Mouse (Mus musculus): Measurements from ENCODE around the gene Incenp. TPM values are rescaled to one million over a fixed set of nuclear protein-coding genes. Genes with fewer than 3 reads are reported as not detected.
"Not testable (repeated sequence)": the region's sequence is repeated elsewhere in the genome, so short reads cannot be mapped to it uniquely, and the experiment has no call there.

Gene Incenp
- polyA plus RNA-seq, 1 experiment from 2014 or later: 24.3 TPM

DNA sequence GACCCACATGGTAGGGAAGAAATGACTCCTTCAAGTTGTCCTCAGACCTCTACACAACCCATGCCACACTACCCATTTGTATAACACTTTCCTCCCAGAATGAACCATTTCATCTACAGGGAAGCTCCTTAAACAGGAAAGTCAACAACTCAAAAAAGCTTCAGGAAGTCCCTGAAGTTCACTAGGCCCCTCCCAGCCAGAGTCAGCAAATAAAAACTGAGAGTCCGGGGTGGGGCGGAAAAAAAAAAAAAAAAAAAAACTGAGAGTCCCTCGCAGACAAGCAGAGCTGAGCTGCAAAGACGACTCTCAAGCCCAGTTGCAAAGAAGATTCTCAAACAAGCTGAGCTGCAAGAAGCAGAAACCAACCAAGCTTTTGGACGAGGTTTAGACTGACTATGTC lies 3.3 kb downstream of the Incenp start:
- H3K4me2 ChIP-seq (replicated peaks; ENCODE audit: low read depth): no peak overlapping the region
- H3K27ac ChIP-seq (ENCODE audit: low read depth, low read length): no peak overlapping the region
- no peak for TF ChIP-seq CTCF (IDR thresholded peaks at IDR 0.05; ENCODE audit: low read depth)
- H3K4me3 ChIP-seq (ENCODE audit: low read depth, low read length): no peak overlapping the region
- H3K9ac ChIP-seq (ENCODE audit: low read depth, low read length): no peak overlapping the region
- no peak for ATAC-seq
- no peaks in the 10 kb centered on the region for H3K27me3 ChIP-seq (replicated peaks; ENCODE audit: control insufficient read depth, insufficient read depth, low read length)
- peaks cover 8% of the 10 kb centered on the region; the same call in 1 of the 2 replicates for H3K4me1 ChIP-seq (replicated peaks; ENCODE audit: control insufficient read depth, insufficient read depth, low read length)
- H3K9me3 ChIP-seq (ENCODE audit: control insufficient read depth): no peaks in the 10 kb centered on the region
- 33% methylated on average over 5 of the region's 5 CpGs for WGBS
- H3K36me3 ChIP-seq (ENCODE audit: control insufficient read depth, insufficient read depth): peaks cover 44% of the 10 kb centered on the region

DNA sequence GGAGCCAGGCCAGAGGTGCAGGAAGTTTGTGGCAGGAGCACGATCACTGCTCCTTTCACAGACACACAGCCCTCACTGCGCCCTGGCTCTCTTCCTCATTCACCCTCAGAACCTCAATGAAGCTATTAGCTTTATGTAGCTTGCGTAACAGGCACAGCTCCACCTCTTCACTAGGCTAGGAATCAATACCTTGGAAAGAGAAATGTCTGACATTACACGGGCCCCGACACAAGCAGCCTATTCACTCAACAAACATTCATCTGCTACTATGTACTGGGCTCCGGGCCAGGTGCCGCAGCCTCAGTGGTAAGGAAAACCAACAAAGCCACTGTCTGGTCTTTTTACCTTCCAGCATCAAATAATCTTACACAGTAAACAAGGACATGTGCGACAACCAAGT lies 12.6 kb downstream of the Incenp start:
- no peaks in the 10 kb centered on the region for H3K27me3 ChIP-seq (replicated peaks; ENCODE audit: control insufficient read depth, insufficient read depth, low read length)
- H3K4me1 ChIP-seq (replicated peaks; ENCODE audit: control insufficient read depth, insufficient read depth, low read length): no peaks in the 10 kb centered on the region
- no peak overlapping the region for H3K4me3 ChIP-seq (ENCODE audit: low read depth, low read length)
- H3K9ac ChIP-seq (ENCODE audit: low read depth, low read length): no peak overlapping the region
- ATAC-seq: 0 out of 2 replicates have a peak, but pooled peaks have one; percentile 25
- H3K36me3 ChIP-seq (ENCODE audit: control insufficient read depth, insufficient read depth): peaks cover 62% of the 10 kb centered on the region
- no peak for TF ChIP-seq CTCF (IDR thresholded peaks at IDR 0.05; ENCODE audit: low read depth)
- no peaks in the 10 kb centered on the region for H3K9me3 ChIP-seq (ENCODE audit: control insufficient read depth)
- no peak overlapping the region for H3K4me2 ChIP-seq (replicated peaks; ENCODE audit: low read depth)
- 75% methylated on average over 8 of the region's 8 CpGs for WGBS
- H3K27ac ChIP-seq (ENCODE audit: low read depth, low read length): no peak overlapping the region

DNA sequence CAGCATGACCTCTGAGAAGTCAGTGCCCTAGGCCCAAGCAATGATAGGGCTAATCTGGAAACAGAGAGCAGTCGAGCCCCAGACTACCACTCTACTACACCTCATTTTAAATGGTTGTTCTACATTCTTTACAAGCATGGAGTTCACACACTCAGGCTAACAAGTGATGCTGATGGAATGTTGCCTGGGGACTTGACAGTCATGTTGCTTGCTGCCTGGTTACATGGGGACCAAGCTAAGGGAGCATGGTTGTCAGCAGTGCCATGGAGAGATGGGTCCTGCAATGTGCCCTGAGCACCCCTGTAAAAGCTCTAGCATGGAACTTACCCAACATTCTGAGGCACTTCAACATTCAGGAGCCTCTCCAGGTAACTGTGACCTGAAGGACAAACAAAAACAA lies 13.0 kb downstream of the Incenp start:
- Histone ChIP-seq H3K9me3 (ENCODE audit: control insufficient read depth) (no peaks in the 10 kb centered on the region), H3K4me3 (ENCODE audit: low read depth, low read length) (no peak overlapping the region), H3K27ac (ENCODE audit: low read depth, low read length) (no peak overlapping the region), H3K9ac (ENCODE audit: low read depth, low read length) (no peak overlapping the region), H3K4me1 (replicated peaks; ENCODE audit: control insufficient read depth, insufficient read depth, low read length) (no peaks in the 10 kb centered on the region), H3K27me3 (replicated peaks; ENCODE audit: control insufficient read depth, insufficient read depth, low read length) (no peaks in the 10 kb centered on the region), H3K36me3 (ENCODE audit: control insufficient read depth, insufficient read depth) (peaks cover 62% of the 10 kb centered on the region), H3K4me2 (replicated peaks; ENCODE audit: low read depth) (no peak overlapping the region)
- no peak for ATAC-seq
- 84% methylated on average over 1 of the region's 1 CpGs for WGBS
- TF ChIP-seq CTCF (IDR thresholded peaks at IDR 0.05; ENCODE audit: low read depth): no peak

DNA sequence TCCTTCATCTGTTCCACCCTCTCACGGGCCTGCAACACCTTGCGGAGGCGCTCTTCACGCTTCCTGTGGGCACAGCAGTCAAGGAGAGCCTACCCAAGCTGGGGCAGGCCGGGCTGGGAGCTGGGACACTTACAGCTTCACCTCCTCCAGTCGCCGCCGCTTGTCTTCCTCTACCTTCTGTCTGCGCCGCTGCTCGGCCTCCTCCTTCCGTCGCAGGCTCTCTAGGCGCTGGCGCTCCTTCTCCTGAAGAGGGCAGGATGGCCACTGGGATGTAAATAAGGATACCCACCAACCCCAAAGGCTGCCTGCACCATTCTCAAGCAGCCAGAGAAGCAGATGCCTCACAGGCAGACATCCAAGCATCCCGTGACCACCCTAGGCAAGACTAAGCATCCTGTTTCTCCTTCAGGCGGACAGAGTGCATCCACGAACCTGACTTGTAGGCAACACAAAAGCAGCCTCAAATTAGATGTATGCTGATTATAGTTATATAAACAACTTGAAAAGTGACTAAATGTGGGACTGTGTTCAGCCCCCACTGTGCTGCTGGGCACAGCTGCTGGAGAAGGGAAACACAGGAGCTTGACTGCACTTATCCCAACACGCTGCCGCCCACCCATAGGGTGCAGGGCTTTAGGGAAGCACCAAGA lies 21.0 kb downstream of the Incenp start:
- Histone ChIP-seq H3K9me3 (ENCODE audit: control insufficient read depth) (no peaks in the 10 kb centered on the region), H3K4me2 (replicated peaks; ENCODE audit: low read depth) (no peak overlapping the region), H3K9ac (ENCODE audit: low read depth, low read length) (no peak overlapping the region), H3K4me1 (replicated peaks; ENCODE audit: control insufficient read depth, insufficient read depth, low read length) (no peaks in the 10 kb centered on the region), H3K27ac (ENCODE audit: low read depth, low read length) (no peak overlapping the region), H3K4me3 (ENCODE audit: low read depth, low read length) (no peak overlapping the region), H3K36me3 (ENCODE audit: control insufficient read depth, insufficient read depth) (peaks cover 85% of the 10 kb centered on the region), H3K27me3 (replicated peaks; ENCODE audit: control insufficient read depth, insufficient read depth, low read length) (no peaks in the 10 kb centered on the region)
- 94% methylated on average over 20 of the region's 20 CpGs for WGBS
- no peak for ATAC-seq
- no peak for TF ChIP-seq CTCF (IDR thresholded peaks at IDR 0.05; ENCODE audit: low read depth)

DNA sequence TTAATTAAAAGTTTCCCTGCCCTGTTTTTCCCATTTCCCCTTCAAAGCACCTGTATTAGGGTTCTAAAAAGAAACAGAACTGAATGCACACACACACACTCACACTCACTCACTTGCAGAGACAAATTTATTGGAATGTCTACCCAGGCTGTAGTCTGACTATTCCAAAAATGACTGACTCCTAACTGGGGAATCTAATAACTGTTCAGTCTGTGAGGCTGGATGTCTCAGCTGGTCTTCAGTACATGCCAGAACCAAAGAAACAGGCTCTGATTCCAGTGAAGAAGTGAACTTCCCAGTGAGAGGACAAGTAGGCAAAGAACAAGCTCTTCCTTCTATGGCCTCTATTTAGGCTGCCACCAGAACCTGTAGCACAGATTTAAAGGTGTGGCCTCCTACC lies 33.9 kb downstream of the Incenp start:
- no peaks in the 10 kb centered on the region for H3K4me1 ChIP-seq (replicated peaks; ENCODE audit: control insufficient read depth, insufficient read depth, low read length)
- ATAC-seq: no peak
- H3K9ac ChIP-seq (ENCODE audit: low read depth, low read length): no peak overlapping the region
- H3K36me3 ChIP-seq (ENCODE audit: control insufficient read depth, insufficient read depth): no peaks in the 10 kb centered on the region
- H3K27me3 ChIP-seq (replicated peaks; ENCODE audit: control insufficient read depth, insufficient read depth, low read length): no peaks in the 10 kb centered on the region
- H3K27ac ChIP-seq (ENCODE audit: low read depth, low read length): no peak overlapping the region
- no peak for TF ChIP-seq CTCF (IDR thresholded peaks at IDR 0.05; ENCODE audit: low read depth)
- no peak overlapping the region for H3K4me2 ChIP-seq (replicated peaks; ENCODE audit: low read depth)
- H3K9me3 ChIP-seq (ENCODE audit: control insufficient read depth): no peaks in the 10 kb centered on the region
- no peak overlapping the region for H3K4me3 ChIP-seq (ENCODE audit: low read depth, low read length)

DNA sequence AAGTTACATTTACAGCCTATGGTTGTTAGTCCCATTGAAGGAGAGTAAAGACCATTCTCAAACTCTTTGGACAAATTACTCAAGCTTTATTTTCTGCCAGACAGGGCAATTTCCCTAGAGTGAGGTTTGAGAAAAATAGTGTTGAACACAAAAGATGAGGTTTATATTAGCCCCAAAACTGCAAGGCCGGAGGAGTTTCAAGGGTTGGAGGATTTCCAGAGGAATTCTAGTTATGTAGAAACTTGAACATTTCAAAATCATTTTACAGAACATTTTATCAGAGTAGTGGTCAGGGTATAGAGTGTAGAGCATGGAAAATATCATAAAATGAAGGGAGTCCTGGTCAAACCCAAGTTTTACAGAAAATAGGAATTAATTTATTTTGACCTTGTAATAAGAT lies 34.5 kb downstream of the Incenp start:
- Histone ChIP-seq H3K9me3 (ENCODE audit: control insufficient read depth) (no peaks in the 10 kb centered on the region), H3K4me3 (ENCODE audit: low read depth, low read length) (no peak overlapping the region), H3K36me3 (ENCODE audit: control insufficient read depth, insufficient read depth) (no peaks in the 10 kb centered on the region), H3K27ac (ENCODE audit: low read depth, low read length) (no peak overlapping the region), H3K4me2 (replicated peaks; ENCODE audit: low read depth) (no peak overlapping the region), H3K4me1 (replicated peaks; ENCODE audit: control insufficient read depth, insufficient read depth, low read length) (no peaks in the 10 kb centered on the region), H3K27me3 (replicated peaks; ENCODE audit: control insufficient read depth, insufficient read depth, low read length) (no peaks in the 10 kb centered on the region), H3K9ac (ENCODE audit: low read depth, low read length) (no peak overlapping the region)
- ATAC-seq: no peak
- 63% methylated on average over 1 of the region's 1 CpGs for WGBS
- TF ChIP-seq CTCF (IDR thresholded peaks at IDR 0.05; ENCODE audit: low read depth): no peak

DNA sequence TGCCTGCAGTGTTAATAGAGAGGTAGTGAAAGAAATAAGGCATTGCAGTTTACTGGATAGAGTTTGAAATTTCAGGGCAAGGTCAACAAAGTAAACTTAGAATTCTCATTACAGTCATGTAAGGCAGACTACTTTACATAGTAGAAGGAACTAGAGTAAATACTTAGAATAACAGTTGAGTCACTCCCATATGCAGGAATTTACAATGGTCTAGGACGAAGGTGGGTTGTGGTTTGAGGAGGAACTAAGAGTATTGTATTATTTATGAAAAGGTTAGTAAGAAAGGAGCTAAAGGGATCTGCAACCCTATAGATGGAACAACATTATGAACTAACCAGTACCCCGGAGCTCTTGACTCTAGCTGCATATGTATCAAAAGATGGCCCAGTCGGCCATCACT lies 38.5 kb downstream of the Incenp start:
- H3K9me3 ChIP-seq (ENCODE audit: control insufficient read depth); H3K9ac ChIP-seq (ENCODE audit: low read depth, low read length); H3K27me3 ChIP-seq (replicated peaks; ENCODE audit: control insufficient read depth, insufficient read depth, low read length); H3K36me3 ChIP-seq (ENCODE audit: control insufficient read depth, insufficient read depth); H3K4me2 ChIP-seq (replicated peaks; ENCODE audit: low read depth); ATAC-seq; H3K4me1 ChIP-seq (replicated peaks; ENCODE audit: control insufficient read depth, insufficient read depth, low read length); H3K4me3 ChIP-seq (ENCODE audit: low read depth, low read length); H3K27ac ChIP-seq (ENCODE audit: low read depth, low read length): not testable (repeated sequence)
- WGBS: 85% methylated on average over 2 of the region's 3 CpGs

DNA sequence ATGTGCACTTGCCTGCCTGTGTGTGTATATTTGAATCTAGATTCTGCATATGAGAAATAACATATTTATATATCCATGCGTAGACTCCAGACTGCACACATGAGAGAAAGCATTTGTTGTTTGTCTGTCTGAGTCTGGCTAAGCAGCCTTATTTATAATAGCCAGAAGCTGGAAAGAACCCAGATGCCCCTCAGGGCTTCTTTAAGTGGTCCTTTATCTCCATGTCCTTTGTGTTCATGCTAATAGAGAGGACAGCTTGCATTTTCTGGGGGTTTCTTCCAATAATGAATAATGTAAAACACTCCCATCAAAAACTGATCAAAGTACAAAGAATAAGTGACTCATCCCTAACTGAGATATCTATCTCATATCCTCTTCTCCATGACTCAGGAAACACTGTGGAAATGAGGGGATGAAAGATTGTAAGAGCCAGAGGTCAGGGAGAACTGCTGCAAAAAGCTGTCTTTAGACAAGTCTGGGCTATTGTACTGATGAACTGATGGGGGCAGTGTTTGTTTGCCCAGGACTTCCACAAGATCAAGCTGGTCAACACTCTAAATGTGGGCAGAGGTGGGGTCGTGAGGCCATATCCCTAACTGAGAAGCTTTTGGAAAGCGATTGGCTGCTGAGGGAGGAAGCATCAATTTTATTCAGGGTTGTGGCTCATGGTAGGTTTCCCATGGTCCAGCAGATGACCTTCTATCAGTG lies 49.8 kb downstream of the Incenp start:
- H3K27me3 ChIP-seq (replicated peaks; ENCODE audit: control insufficient read depth, insufficient read depth, low read length); H3K4me3 ChIP-seq (ENCODE audit: low read depth, low read length); H3K9me3 ChIP-seq (ENCODE audit: control insufficient read depth); H3K9ac ChIP-seq (ENCODE audit: low read depth, low read length); ATAC-seq; H3K36me3 ChIP-seq (ENCODE audit: control insufficient read depth, insufficient read depth); H3K27ac ChIP-seq (ENCODE audit: low read depth, low read length); H3K4me2 ChIP-seq (replicated peaks; ENCODE audit: low read depth); H3K4me1 ChIP-seq (replicated peaks; ENCODE audit: control insufficient read depth, insufficient read depth, low read length): not testable (repeated sequence)
- WGBS: 47% methylated on average over 3 of the region's 3 CpGs

All from intestine, postnatal 0 days (tissue).